In the genomic region with DNA sequence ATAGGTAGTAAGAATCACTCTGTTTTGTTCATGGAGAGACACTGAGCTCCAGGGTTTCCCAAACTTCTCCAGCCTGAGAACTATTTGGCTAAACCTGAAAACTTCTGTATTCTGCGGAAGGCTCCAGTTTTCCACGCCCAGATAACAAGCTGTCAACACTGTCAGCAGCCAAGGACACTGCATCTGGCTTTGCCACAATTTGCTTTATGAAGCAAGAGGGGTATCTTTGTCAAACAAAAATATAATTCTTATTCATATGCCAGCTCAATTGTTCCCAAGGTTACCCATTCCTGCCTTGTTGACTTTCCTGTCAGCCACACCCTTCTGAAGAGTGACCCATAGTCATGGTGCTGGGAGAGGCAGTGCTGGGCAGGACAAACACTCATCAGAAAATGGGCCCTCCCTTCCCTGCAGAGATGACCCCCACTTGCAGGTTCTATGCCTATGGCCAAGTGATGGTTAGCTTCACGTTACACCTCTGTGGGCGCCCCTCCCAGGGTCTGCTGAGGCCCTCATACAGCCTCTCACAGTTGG, we compare ENCODE assay signal across 26 mouse cellular contexts.
DNase-seq lines count a peak whose midpoint lies in the region; ATAC-seq lines count a peak whose summit lies in the region.
"Had no signal": no experiment of that assay in that cellular context is flagged by ENCODE, and none has a peak within 500 bp of the region (broad histone marks: within the 10 kb centered on the region; RNA-seq: fewer than 3 reads in every experiment).

No protein-coding gene starts in this region.

- peak overlapping the region; percentile 91 for H3K27ac ChIP-seq in macrophage
- no peak overlapping the region for H3K27ac ChIP-seq in forebrain, embryonic 12.5 days
- no peak overlapping the region for H3K27ac ChIP-seq in kidney, embryonic 14.5 days (ENCODE audit: low read depth, low read length)
- H3K27ac ChIP-seq: embryonic facial prominence, embryonic 12.5 days; heart, embryonic 13.5 days; intestine, embryonic 15.5 days; left cerebral cortex, adult 2 months; limb, embryonic 12.5 days; lung, embryonic 15.5 days had no signal

- no peak overlapping the region for H3K9ac ChIP-seq in forebrain, embryonic 12.5 days
- no peak overlapping the region for H3K9ac ChIP-seq in kidney, embryonic 14.5 days (ENCODE audit: low read depth, low read length)
- H3K9ac ChIP-seq: embryonic facial prominence, embryonic 12.5 days; heart, embryonic 13.5 days; intestine, embryonic 15.5 days; limb, embryonic 12.5 days; lung, embryonic 15.5 days had no signal

- no peak overlapping the region for H3K4me2 ChIP-seq in forebrain, embryonic 12.5 days
- no peak overlapping the region for H3K4me2 ChIP-seq in kidney, embryonic 14.5 days (replicated peaks; ENCODE audit: low read depth, low read length)
- H3K4me2 ChIP-seq: embryonic facial prominence, embryonic 12.5 days; heart, embryonic 13.5 days; intestine, embryonic 15.5 days; limb, embryonic 12.5 days; lung, embryonic 15.5 days had no signal

- H3K79me2 ChIP-seq in macrophage (ENCODE audit: inconsistent target) = no peaks in the 10 kb centered on the region

- H3K9me3 ChIP-seq in forebrain, embryonic 12.5 days = no peaks in the 10 kb centered on the region
- H3K9me3 ChIP-seq in kidney, embryonic 14.5 days (ENCODE audit: control insufficient read depth, low read length) = no peaks in the 10 kb centered on the region
- H3K9me3 ChIP-seq: embryonic facial prominence, embryonic 12.5 days; heart, embryonic 13.5 days; intestine, embryonic 15.5 days; limb, embryonic 12.5 days; lung, embryonic 15.5 days had no signal

- ATAC-seq in forebrain, embryonic 12.5 days (ENCODE audit: low FRiP score) = no peak
- ATAC-seq in kidney, embryonic 14.5 days (ENCODE audit: low FRiP score, low TSS enrichment) = no peak
- ATAC-seq: forebrain, embryonic 16.5 days; hindbrain, embryonic 16.5 days; intestine, embryonic 15.5 days had no signal

- WGBS in macrophage (ENCODE audit: missing documents) = 96% methylated on average over 4 of the region's 4 CpGs
- WGBS in forebrain, embryonic 12.5 days = 89% methylated on average over 4 of the region's 4 CpGs
- 80% methylated on average over 4 of the region's 4 CpGs for WGBS in kidney, embryonic 14.5 days

- DNase-seq in adrenal gland, adult 8-10 months = peak; percentile 44
- no peak for DNase-seq in adrenal gland, adult 18-20 months (ENCODE audit: low spot score in 2 of 2)
- DNase-seq in ovary, adult 18-20 months (ENCODE audit: low spot score) = peak; percentile 20
- no peak for DNase-seq in ovary, postnatal 14 days (ENCODE audit: low spot score)
- DNase-seq: cerebellum, adult 11-12 months; cerebellum, adult 9-11 months; embryo, embryonic 11 days; kidney, adult 8-10 months; kidney, postnatal 10 days; lung, postnatal 36 days; midbrain, embryonic 14.5 days; right cerebral cortex, adult 18-20 months; spleen, adult 18-20 months; thymus, adult 2 months; thymus, postnatal 36 days had no signal

- no peaks in the 10 kb centered on the region for H3K36me3 ChIP-seq in macrophage (ENCODE audit: inconsistent target)
- H3K36me3 ChIP-seq in forebrain, embryonic 12.5 days (replicated peaks) = no peaks in the 10 kb centered on the region
- no peaks in the 10 kb centered on the region for H3K36me3 ChIP-seq in kidney, embryonic 14.5 days (ENCODE audit: control insufficient read depth, insufficient read depth, low read length)
- H3K36me3 ChIP-seq: embryonic facial prominence, embryonic 12.5 days; heart, embryonic 13.5 days; intestine, embryonic 15.5 days; limb, embryonic 12.5 days; lung, embryonic 15.5 days had no signal

- H3K27me3 ChIP-seq in forebrain, embryonic 12.5 days = 0 out of 2 replicates have a peak, but pooled peaks cover 4% of the 10 kb centered on the region
- no peaks in the 10 kb centered on the region for H3K27me3 ChIP-seq in kidney, embryonic 14.5 days (ENCODE audit: control insufficient read depth, insufficient read depth, low read length)
- H3K27me3 ChIP-seq: embryonic facial prominence, embryonic 12.5 days; heart, embryonic 13.5 days; intestine, embryonic 15.5 days; limb, embryonic 12.5 days; lung, embryonic 15.5 days had no signal

- peaks cover 27% of the 10 kb centered on the region for H3K4me1 ChIP-seq in forebrain, embryonic 12.5 days
- peaks cover 2% of the 10 kb centered on the region; the same call in 1 of the 2 replicates for H3K4me1 ChIP-seq in kidney, embryonic 14.5 days (ENCODE audit: control insufficient read depth, insufficient read depth, low read length)
- H3K4me1 ChIP-seq: intestine, embryonic 15.5 days had no signal

- H3K4me3 ChIP-seq in macrophage (ENCODE audit: inconsistent target) = no peak overlapping the region
- no peak overlapping the region for H3K4me3 ChIP-seq in forebrain, embryonic 12.5 days (replicated peaks)
- H3K4me3 ChIP-seq in kidney, embryonic 14.5 days (ENCODE audit: low read length) = no peak overlapping the region
- H3K4me3 ChIP-seq: embryonic facial prominence, embryonic 12.5 days; heart, embryonic 13.5 days; intestine, embryonic 15.5 days; left cerebral cortex, adult 2 months; limb, embryonic 12.5 days; lung, embryonic 15.5 days had no signal

Comparison
In these comparisons a context has a peak if more than half of its experiments do, and no peak if none do; other contexts are left out.
1. DNase-seq: peak in adrenal gland, adult 8-10 months (single experiment) and ovary, adult 18-20 months (single experiment); none in adrenal gland, adult 18-20 months (0 of 2) and ovary, postnatal 14 days (single experiment).